Mouse (Mus musculus): ENCODE results near the gene Col23a1. TPM values are rescaled to one million over a fixed set of nuclear protein-coding genes. Genes with fewer than 3 reads are reported as not detected.

Col23a1 gene
- total and polyA plus RNA-seq, 3 experiments, result 0.01 to 0.55 TPM; not detected in 1

DNA sequence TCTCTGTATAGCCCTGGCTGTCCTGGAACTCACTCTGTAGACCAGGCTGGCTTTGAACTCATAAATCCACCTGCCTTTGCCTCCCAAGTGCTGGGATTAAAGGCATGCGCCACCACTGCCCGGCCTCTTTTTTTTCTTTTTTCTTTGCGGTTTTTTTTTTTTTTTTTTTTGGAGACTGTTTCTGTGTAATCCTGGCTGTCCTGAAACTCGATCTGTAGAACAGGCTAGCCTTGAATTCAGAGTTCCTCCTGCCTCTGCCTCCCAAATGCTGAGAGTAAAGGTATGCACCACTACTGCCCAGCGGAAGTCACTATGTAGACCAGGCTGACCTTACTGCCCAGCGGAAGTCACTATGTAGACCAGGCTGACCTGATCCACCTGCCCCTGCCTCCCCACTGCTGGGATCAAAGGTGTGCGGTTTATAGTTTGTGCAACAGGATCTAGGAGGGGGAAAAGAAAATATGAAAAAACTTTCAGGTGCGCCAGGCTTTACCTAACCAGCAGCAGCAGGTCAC, 329.2 kb downstream of the Col23a1 start:
- no peaks in the 10 kb centered on the region for H3K9me3 ChIP-seq (replicated peaks)
- H3K4me3 ChIP-seq (ENCODE audit: low read depth, low read length), result peak overlapping the region; percentile 94
- peaks cover 33% of the 10 kb centered on the region for H3K36me3 ChIP-seq (replicated peaks)
- DNase-seq (ENCODE audit: low spot score) (no peak), ATAC-seq (ENCODE audit: extremely low read depth, insufficient number of reproducible peaks, low FRiP score, poor library complexity, severe bottlenecking) (no peak)
- H3K27me3 ChIP-seq (ENCODE audit: insufficient read depth, low read length), result no peaks in the 10 kb centered on the region
- H3K4me1 ChIP-seq (ENCODE audit: insufficient read depth, low read depth, low read length), result peaks cover 62% of the 10 kb centered on the region
- TF ChIP-seq CTCF (IDR thresholded peaks at IDR 0.05; ENCODE audit: low read depth, low read length), result no peak

- Histone ChIP-seq H3K36me3 (replicated peaks) (peaks cover 39% of the 10 kb centered on the region), H3K4me3 (ENCODE audit: low read depth, low read length) (peak within 1 kb of the TSS; percentile 94), H3K27me3 (ENCODE audit: insufficient read depth, low read length) (no peaks in the 10 kb centered on the region), H3K9me3 (replicated peaks) (no peaks in the 10 kb centered on the region), H3K4me1 (ENCODE audit: insufficient read depth, low read depth, low read length) (peaks cover 66% of the 10 kb centered on the region)
- ATAC-seq (ENCODE audit: extremely low read depth, insufficient number of reproducible peaks, low FRiP score, poor library complexity, severe bottlenecking) (peak; percentile 74), DNase-seq (ENCODE audit: low spot score) (peak; percentile 85)
- TF ChIP-seq POLR2AphosphoS5 (IDR thresholded peaks at IDR 0.05; ENCODE audit: insufficient replicate concordance, low read depth, low read length), result no peak
- TF ChIP-seq GATA2 (IDR thresholded peaks at IDR 0.05; ENCODE audit: borderline replicate concordance, low read depth, low read length), result no peak
- TF ChIP-seq TAL1 (conservative IDR thresholded peaks at IDR 0.05; ENCODE audit: low read depth, low read length), result no peak
- TF ChIP-seq CTCF (IDR thresholded peaks at IDR 0.05; ENCODE audit: low read depth, low read length), result no peak
- no peak for TF ChIP-seq GATA1 (IDR thresholded peaks at IDR 0.05; ENCODE audit: borderline replicate concordance, low read length)
These were observed 329.8 kb downstream of the Col23a1 start, which contains the start of gene Nhp2 for GRCm38 (mm10) chr11:51619409-51620060. Gene Nhp2 (plus strand): TSS chr11:51619735.

GRCm38 (mm10) chr11:51620084-51620483, 330.4 kb downstream of the Col23a1 start:
- H3K27me3 ChIP-seq (ENCODE audit: insufficient read depth, low read length), result no peaks in the 10 kb centered on the region
- TF ChIP-seq CTCF (IDR thresholded peaks at IDR 0.05; ENCODE audit: low read depth, low read length), result no peak
- TF ChIP-seq TAL1 (conservative IDR thresholded peaks at IDR 0.05; ENCODE audit: low read depth, low read length), result no peak
- no peak for TF ChIP-seq POLR2AphosphoS5 (IDR thresholded peaks at IDR 0.05; ENCODE audit: insufficient replicate concordance, low read depth, low read length)
- no peak for TF ChIP-seq GATA2 (IDR thresholded peaks at IDR 0.05; ENCODE audit: borderline replicate concordance, low read depth, low read length)
- TF ChIP-seq GATA1 (IDR thresholded peaks at IDR 0.05; ENCODE audit: borderline replicate concordance, low read length), result no peak
- H3K4me3 ChIP-seq (ENCODE audit: low read depth, low read length), result peak overlapping the region; percentile 94
- peaks cover 66% of the 10 kb centered on the region for H3K4me1 ChIP-seq (ENCODE audit: insufficient read depth, low read depth, low read length)
- DNase-seq (ENCODE audit: low spot score) (no peak), ATAC-seq (ENCODE audit: extremely low read depth, insufficient number of reproducible peaks, low FRiP score, poor library complexity, severe bottlenecking) (no peak)
- peaks cover 44% of the 10 kb centered on the region for H3K36me3 ChIP-seq (replicated peaks)
- H3K9me3 ChIP-seq (replicated peaks), result no peaks in the 10 kb centered on the region

DNA sequence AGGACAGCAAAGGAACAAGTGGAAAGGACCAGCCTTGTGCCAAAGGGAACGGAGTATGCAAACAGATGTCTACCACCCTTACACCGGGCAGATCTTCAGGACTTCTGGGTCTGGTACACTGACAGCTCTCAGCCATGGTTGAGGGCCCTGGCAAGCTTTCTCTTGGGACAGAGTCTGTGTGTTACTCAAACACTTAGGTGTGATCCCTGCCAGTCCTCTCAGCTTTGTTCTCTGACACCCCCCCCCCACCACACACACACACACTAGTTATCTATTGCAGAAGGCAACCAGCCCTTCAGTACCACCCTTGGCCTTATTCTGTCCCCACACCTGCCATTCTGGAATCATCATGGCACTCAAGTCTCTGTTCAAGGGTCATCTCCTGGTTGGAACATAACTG, 332.1 kb downstream of the Col23a1 start:
- no peak for DNase-seq (ENCODE audit: low spot score)
- H3K9me3 ChIP-seq (replicated peaks), result no peaks in the 10 kb centered on the region
- peaks cover 71% of the 10 kb centered on the region for H3K4me1 ChIP-seq (ENCODE audit: insufficient read depth, low read depth, low read length)
- H3K36me3 ChIP-seq (replicated peaks), result peaks cover 60% of the 10 kb centered on the region
- TF ChIP-seq GATA2 (IDR thresholded peaks at IDR 0.05; ENCODE audit: borderline replicate concordance, low read depth, low read length), result no peak
- no peak for TF ChIP-seq GATA1 (IDR thresholded peaks at IDR 0.05; ENCODE audit: borderline replicate concordance, low read length)
- TF ChIP-seq POLR2AphosphoS5 (IDR thresholded peaks at IDR 0.05; ENCODE audit: insufficient replicate concordance, low read depth, low read length), result no peak
- TF ChIP-seq CTCF (IDR thresholded peaks at IDR 0.05; ENCODE audit: low read depth, low read length), result no peak
- TF ChIP-seq TAL1 (conservative IDR thresholded peaks at IDR 0.05; ENCODE audit: low read depth, low read length), result no peak
- no peaks in the 10 kb centered on the region for H3K27me3 ChIP-seq (ENCODE audit: insufficient read depth, low read length)
- H3K4me3 ChIP-seq (ENCODE audit: low read depth, low read length), result peak overlapping the region; percentile 94; the same call in 1 of the 2 replicates
- no peak for ATAC-seq (ENCODE audit: extremely low read depth, insufficient number of reproducible peaks, low FRiP score, poor library complexity, severe bottlenecking)

- DNase-seq (ENCODE audit: low spot score), result no peak
- H3K4me1 ChIP-seq (ENCODE audit: insufficient read depth, low read depth, low read length), result peaks cover 79% of the 10 kb centered on the region
- H3K36me3 ChIP-seq (replicated peaks), result peaks cover 73% of the 10 kb centered on the region
These were observed 333.3 kb downstream of the Col23a1 start for GRCm38 (mm10) chr11:51622971-51623491.

GRCm38 (mm10) chr11:51625187-51625820, 335.6 kb downstream of the Col23a1 start:
- peaks cover 73% of the 10 kb centered on the region for H3K4me1 ChIP-seq (ENCODE audit: insufficient read depth, low read depth, low read length)
- no peak overlapping the region for H3K4me3 ChIP-seq (ENCODE audit: low read depth, low read length)
- ATAC-seq (ENCODE audit: extremely low read depth, insufficient number of reproducible peaks, low FRiP score, poor library complexity, severe bottlenecking) (peak; percentile 66), DNase-seq (ENCODE audit: low spot score) (peak; percentile 68)
- H3K27me3 ChIP-seq (ENCODE audit: insufficient read depth, low read length), result no peaks in the 10 kb centered on the region
- no peak for TF ChIP-seq CTCF (IDR thresholded peaks at IDR 0.05; ENCODE audit: low read depth, low read length)
- TF ChIP-seq POLR2AphosphoS5 (IDR thresholded peaks at IDR 0.05; ENCODE audit: insufficient replicate concordance, low read depth, low read length), result peak; percentile 85; the same call in 1 of the 2 replicates
- no peaks in the 10 kb centered on the region for H3K9me3 ChIP-seq (replicated peaks)
- H3K36me3 ChIP-seq (replicated peaks), result peaks cover 94% of the 10 kb centered on the region

More at GRCm38 (mm10) chr11:51622971-51623491, 333.3 kb downstream of the Col23a1 start:
- H3K9me3 ChIP-seq (replicated peaks), result no peaks in the 10 kb centered on the region
- H3K4me3 ChIP-seq (ENCODE audit: low read depth, low read length), result no peak overlapping the region
- TF ChIP-seq GATA2 (IDR thresholded peaks at IDR 0.05; ENCODE audit: borderline replicate concordance, low read depth, low read length), result no peak
- H3K27me3 ChIP-seq (ENCODE audit: insufficient read depth, low read length), result no peaks in the 10 kb centered on the region
- ATAC-seq (ENCODE audit: extremely low read depth, insufficient number of reproducible peaks, low FRiP score, poor library complexity, severe bottlenecking), result no peak
